Mouse (Mus musculus): ENCODE data around the gene S1pr4. TPM values are rescaled to one million over a fixed set of nuclear protein-coding genes. Genes with fewer than 3 reads are reported as not detected.

Gene S1pr4
- polyA plus RNA-seq, 1 experiment = 84.3 TPM

GRCm38 (mm10) chr10:81483983-81484382 is 15.9 kb downstream of the S1pr4 start:
- Histone ChIP-seq H3K27ac (ENCODE audit: control insufficient read depth, insufficient read depth, low read length) (no peak overlapping the region), H3K4me3 (ENCODE audit: control insufficient read depth, insufficient read depth, low read length) (no peak overlapping the region), H3K4me1 (replicated peaks; ENCODE audit: control insufficient read depth, insufficient read depth, low read length) (0 out of 2 replicates have a peak, but pooled peaks cover 8% of the 10 kb centered on the region), H3K27me3 (ENCODE audit: control insufficient read depth, insufficient read depth, low read length) (peaks cover 5% of the 10 kb centered on the region; the same call in 1 of the 2 replicates), H3K36me3 (ENCODE audit: control insufficient read depth, insufficient read depth, low read length) (peaks cover 15% of the 10 kb centered on the region)
- 21% methylated on average over 9 of the region's 9 CpGs for WGBS
- TF ChIP-seq CTCF (IDR thresholded peaks at IDR 0.05; ENCODE audit: borderline replicate concordance, control insufficient read depth, extremely low read depth, insufficient read depth, low read length, poor library complexity) (peak; percentile 73; the same call in 1 of the 2 replicates), POLR2A (IDR thresholded peaks at IDR 0.05; ENCODE audit: control insufficient read depth, extremely low read depth, insufficient read depth, low read length, poor library complexity) (no peak)
- peak; percentile 50 for DNase-seq

- no peak within 1 kb of the TSS for H3K27ac ChIP-seq (ENCODE audit: control insufficient read depth, insufficient read depth, low read length)
- 1% methylated on average over 35 of the region's 36 CpGs for WGBS
- peaks cover 5% of the 10 kb centered on the region; the same call in 1 of the 2 replicates for H3K27me3 ChIP-seq (ENCODE audit: control insufficient read depth, insufficient read depth, low read length)
- H3K36me3 ChIP-seq (ENCODE audit: control insufficient read depth, insufficient read depth, low read length) = peaks cover 4% of the 10 kb centered on the region
- TF ChIP-seq CTCF (IDR thresholded peaks at IDR 0.05; ENCODE audit: borderline replicate concordance, control insufficient read depth, extremely low read depth, insufficient read depth, low read length, poor library complexity) = peak; percentile 98
- TF ChIP-seq POLR2A (IDR thresholded peaks at IDR 0.05; ENCODE audit: control insufficient read depth, extremely low read depth, insufficient read depth, low read length, poor library complexity) = no peak
- H3K4me1 ChIP-seq (replicated peaks; ENCODE audit: control insufficient read depth, insufficient read depth, low read length) = 0 out of 2 replicates have a peak, but pooled peaks cover 8% of the 10 kb centered on the region
- peak; percentile 66 for DNase-seq
- peak within 1 kb of the TSS; percentile 41 for H3K4me3 ChIP-seq (ENCODE audit: control insufficient read depth, insufficient read depth, low read length)
Observed at GRCm38 (mm10) chr10:81482533-81482889, 17.4 kb downstream of the S1pr4 start, which contains the start of gene Celf5. Celf5 (minus strand) TSS chr10:81482709.

GRCm38 (mm10) chr10:81481605-81482532 is 18.1 kb downstream of the S1pr4 start:
- 11% methylated on average over 35 of the region's 35 CpGs for WGBS
- no peak for TF ChIP-seq POLR2A (IDR thresholded peaks at IDR 0.05; ENCODE audit: control insufficient read depth, extremely low read depth, insufficient read depth, low read length, poor library complexity)
- TF ChIP-seq CTCF (IDR thresholded peaks at IDR 0.05; ENCODE audit: borderline replicate concordance, control insufficient read depth, extremely low read depth, insufficient read depth, low read length, poor library complexity) = no peak
- H3K27me3 ChIP-seq (ENCODE audit: control insufficient read depth, insufficient read depth, low read length) = peaks cover 5% of the 10 kb centered on the region; the same call in 1 of the 2 replicates
- 0 out of 2 replicates have a peak, but pooled peaks cover under 1% of the 10 kb centered on the region for H3K36me3 ChIP-seq (ENCODE audit: control insufficient read depth, insufficient read depth, low read length)
- no peak overlapping the region for H3K27ac ChIP-seq (ENCODE audit: control insufficient read depth, insufficient read depth, low read length)
- peaks cover 8% of the 10 kb centered on the region; the same call in 1 of the 2 replicates for H3K4me1 ChIP-seq (replicated peaks; ENCODE audit: control insufficient read depth, insufficient read depth, low read length)
- DNase-seq = no peak
- H3K4me3 ChIP-seq (ENCODE audit: control insufficient read depth, insufficient read depth, low read length) = peak overlapping the region; percentile 41

- TF ChIP-seq POLR2A (IDR thresholded peaks at IDR 0.05; ENCODE audit: control insufficient read depth, extremely low read depth, insufficient read depth, low read length, poor library complexity) (no peak), CTCF (IDR thresholded peaks at IDR 0.05; ENCODE audit: borderline replicate concordance, control insufficient read depth, extremely low read depth, insufficient read depth, low read length, poor library complexity) (no peak)
Observed at GRCm38 (mm10) chr10:81474461-81474860, 25.5 kb downstream of the S1pr4 start.

GRCm38 (mm10) chr10:81473003-81473451 is 26.9 kb downstream of the S1pr4 start:
- no peak overlapping the region for H3K4me3 ChIP-seq (ENCODE audit: control insufficient read depth, insufficient read depth, low read length)
- DNase-seq = peak; percentile 47
- peaks cover 10% of the 10 kb centered on the region for H3K27me3 ChIP-seq (ENCODE audit: control insufficient read depth, insufficient read depth, low read length)
- H3K4me1 ChIP-seq (replicated peaks; ENCODE audit: control insufficient read depth, insufficient read depth, low read length) = peaks cover 16% of the 10 kb centered on the region
- TF ChIP-seq POLR2A (IDR thresholded peaks at IDR 0.05; ENCODE audit: control insufficient read depth, extremely low read depth, insufficient read depth, low read length, poor library complexity) (no peak), CTCF (IDR thresholded peaks at IDR 0.05; ENCODE audit: borderline replicate concordance, control insufficient read depth, extremely low read depth, insufficient read depth, low read length, poor library complexity) (no peak)
- H3K27ac ChIP-seq (ENCODE audit: control insufficient read depth, insufficient read depth, low read length) = no peak overlapping the region
- WGBS = 4% methylated on average over 22 of the region's 22 CpGs
- no peaks in the 10 kb centered on the region for H3K36me3 ChIP-seq (ENCODE audit: control insufficient read depth, insufficient read depth, low read length)

More at GRCm38 (mm10) chr10:81474461-81474860, 25.5 kb downstream of the S1pr4 start:
- no peak overlapping the region for H3K27ac ChIP-seq (ENCODE audit: control insufficient read depth, insufficient read depth, low read length)
- DNase-seq = no peak
- H3K27me3 ChIP-seq (ENCODE audit: control insufficient read depth, insufficient read depth, low read length) = peaks cover 10% of the 10 kb centered on the region
- H3K4me3 ChIP-seq (ENCODE audit: control insufficient read depth, insufficient read depth, low read length) = no peak overlapping the region
- H3K36me3 ChIP-seq (ENCODE audit: control insufficient read depth, insufficient read depth, low read length) = no peaks in the 10 kb centered on the region
- WGBS = 73% methylated on average over 10 of the region's 10 CpGs
- peaks cover 16% of the 10 kb centered on the region for H3K4me1 ChIP-seq (replicated peaks; ENCODE audit: control insufficient read depth, insufficient read depth, low read length)

GRCm38 (mm10) chr10:81472403-81473002 is 27.4 kb downstream of the S1pr4 start:
- H3K27me3 ChIP-seq (ENCODE audit: control insufficient read depth, insufficient read depth, low read length) = peaks cover 10% of the 10 kb centered on the region
- no peak overlapping the region for H3K27ac ChIP-seq (ENCODE audit: control insufficient read depth, insufficient read depth, low read length)
- no peaks in the 10 kb centered on the region for H3K36me3 ChIP-seq (ENCODE audit: control insufficient read depth, insufficient read depth, low read length)
- TF ChIP-seq POLR2A (IDR thresholded peaks at IDR 0.05; ENCODE audit: control insufficient read depth, extremely low read depth, insufficient read depth, low read length, poor library complexity) (no peak), CTCF (IDR thresholded peaks at IDR 0.05; ENCODE audit: borderline replicate concordance, control insufficient read depth, extremely low read depth, insufficient read depth, low read length, poor library complexity) (no peak)
- peak; percentile 27 for DNase-seq
- H3K4me1 ChIP-seq (replicated peaks; ENCODE audit: control insufficient read depth, insufficient read depth, low read length) = peaks cover 16% of the 10 kb centered on the region
- H3K4me3 ChIP-seq (ENCODE audit: control insufficient read depth, insufficient read depth, low read length) = no peak overlapping the region
- WGBS = 4% methylated on average over 18 of the region's 18 CpGs
